Mouse (Mus musculus): ENCODE data around the gene Snd1.

DNA sequence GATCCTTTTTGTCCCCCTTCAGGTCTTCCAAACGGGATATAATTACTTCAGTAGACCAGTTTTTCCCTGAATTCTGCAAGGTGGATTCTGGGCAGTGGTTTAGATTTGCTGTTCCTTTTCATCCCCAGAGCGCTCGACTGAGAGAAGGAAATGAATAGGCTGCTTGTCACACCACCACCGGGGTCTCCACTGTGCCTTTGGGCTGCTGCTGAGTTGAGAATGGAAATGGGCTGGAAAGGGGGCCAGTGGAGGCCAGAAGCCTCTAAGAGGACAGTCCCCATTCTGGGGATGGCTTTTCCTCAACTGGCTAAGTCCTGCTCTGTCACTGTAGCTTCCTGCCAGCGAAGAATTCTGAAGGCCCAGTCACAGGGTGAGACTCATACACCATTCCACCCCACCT, 309.0 kb downstream of the Snd1 start:
- TF ChIP-seq CTCF (IDR thresholded peaks at IDR 0.05; ENCODE audit: control insufficient read depth, insufficient read depth, insufficient read length) (no peak), MAX (IDR thresholded peaks at IDR 0.05) (no peak), MYOD1 (IDR thresholded peaks at IDR 0.05; ENCODE audit: control insufficient read depth, insufficient read length, low read depth) (no peak), MYOG (IDR thresholded peaks at IDR 0.05; ENCODE audit: control insufficient read depth, extremely low read depth, insufficient read length) (no peak)

Data from C2C12 (cell line).